Mouse (Mus musculus) spleen, adult 2 months (tissue): ENCODE data around the gene Olfr610. TPM values are rescaled to one million over a fixed set of nuclear protein-coding genes. Genes with fewer than 3 reads are reported as not detected.

ENCODE experiments used
- DNase-seq, 2 experiments: peaks; one replicate each; pipeline versions ENCODE4 v3.0.0 to v3.0.0-alpha.2; 2012 to 2021; ENCODE audit warnings: low spot score in 2 of 2, low read depth in 1 of 2
- H3K27ac ChIP-seq: fragments of 200-500 bp; 2 replicates; pipeline ENCODE4 v1.5.1; 2012; ENCODE audit warnings: low read length, inconsistent platforms; ENCODE audit not compliant: insufficient read depth
- H3K27me3 ChIP-seq: fragments of 200-500 bp; 2 replicates; pipeline ENCODE4 v1.6.1; 2012; ENCODE audit warnings: mild to moderate bottlenecking, moderate library complexity, low read length, inconsistent platforms; ENCODE audit not compliant: control insufficient read depth, insufficient read depth
- H3K36me3 ChIP-seq: fragments of 200-500 bp; 2 replicates; pipeline ENCODE4 v1.6.1; 2012; ENCODE audit warnings: mild to moderate bottlenecking, low read length, inconsistent platforms; ENCODE audit not compliant: control insufficient read depth, insufficient read depth
- H3K4me1 ChIP-seq: fragments of 200-500 bp; 2 replicates; pipeline ENCODE4 v1.6.1; 2011; ENCODE audit warnings: inconsistent platforms; ENCODE audit not compliant: control insufficient read depth, insufficient read depth, insufficient read length
- H3K4me3 ChIP-seq: fragments of 200-500 bp; 2 replicates; pipeline ENCODE4 v1.5.1; 2011; ENCODE audit warnings: mild to moderate bottlenecking, inconsistent platforms; ENCODE audit not compliant: insufficient read depth, insufficient read length; ENCODE audit errors: extremely low read depth
- CTCF ChIP-seq: fragments of 200-500 bp; IDR thresholded peaks from 2 replicates; pipeline ENCODE4 v1.5.1; 2011; ENCODE audit warnings: mild to moderate bottlenecking, inconsistent platforms; ENCODE audit not compliant: insufficient read depth, insufficient read length, insufficient replicate concordance; ENCODE audit errors: extremely low read depth
- POLR2A ChIP-seq: fragments of 200-500 bp; IDR thresholded peaks from 2 replicates; pipeline ENCODE4 v1.6.1; 2011; ENCODE audit warnings: low read depth, low read length, inconsistent platforms
- WGBS: fragments of 180-500 bp; shearing (Covaris S2); methylation state at CpG from one replicate; pipeline ENCODE4 v1.1.7; 2018; 5-methylcytosine and 5-hydroxymethylcytosine counted together
- polyA plus RNA-seq: library from polyadenylated mRNA; depleted of rRNA; stranded (reverse); fragments of >200 nt; gene quantifications from 2 replicates; pipeline ENCODE4 v1.2.3, GENCODE M21; 2012; rRNA removed

The Olfr610 gene
- polyA plus RNA-seq, 1 experiment, result not detected

GRCm38 (mm10) chr7:103469577-103469976 lies 42.3 kb downstream of the Olfr610 start, which contains the start of gene Olfr608:
Gene Olfr608, plus strand, starts transcription at chr7:103469877.
- TF ChIP-seq CTCF (no peak), POLR2A (no peak)
- Histone ChIP-seq H3K27ac (no peak within 1 kb of the TSS), H3K27me3 (no peaks in the 10 kb centered on the region), H3K4me1 (no peaks in the 10 kb centered on the region), H3K4me3 (no peak within 1 kb of the TSS), H3K36me3 (no peaks in the 10 kb centered on the region)
- no peak for DNase-seq

DNA sequence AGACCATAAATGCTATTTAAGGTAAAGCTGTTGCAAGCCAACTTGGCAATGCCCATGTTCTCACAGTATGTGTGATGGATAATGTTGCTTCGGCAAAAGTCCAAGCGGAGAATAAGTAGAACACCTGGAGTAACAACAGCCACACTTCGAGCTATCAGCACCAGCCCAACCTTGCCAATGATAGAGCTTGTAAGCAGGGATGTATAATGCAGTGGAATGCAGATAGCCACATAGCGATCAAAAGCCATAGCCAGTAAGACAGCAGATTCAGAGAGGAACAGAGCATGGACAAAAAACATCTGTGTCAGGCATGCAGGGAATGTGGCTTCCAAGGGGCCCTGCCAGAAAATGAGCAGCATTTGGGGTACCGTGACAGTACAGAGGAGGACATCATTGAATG lies 51.3 kb downstream of the Olfr610 start:
- H3K27me3 ChIP-seq, result no peaks in the 10 kb centered on the region
- no peak for DNase-seq
- no peaks in the 10 kb centered on the region for H3K4me1 ChIP-seq
- no peaks in the 10 kb centered on the region for H3K36me3 ChIP-seq
- no peak overlapping the region for H3K4me3 ChIP-seq
- TF ChIP-seq POLR2A (no peak), CTCF (no peak)
- WGBS, result 93% methylated on average over 5 of the region's 5 CpGs
- H3K27ac ChIP-seq, result no peak overlapping the region

Other genes starting within 250 kb of the Olfr610 start
- gene Olfr596, start 206.5 kb downstream of the Olfr610 start, polyA plus RNA-seq, result not detected in 2 replicates
- not detected in 2 replicates for gene Olfr597, start 195.8 kb downstream of the Olfr610 start, polyA plus RNA-seq
- not detected in 2 replicates for gene Olfr598, start 188.6 kb downstream of the Olfr610 start, polyA plus RNA-seq
- gene Olfr599, start 176.2 kb downstream of the Olfr610 start, polyA plus RNA-seq, result not detected in 2 replicates
- gene Olfr600, start 162.5 kb downstream of the Olfr610 start, polyA plus RNA-seq, result not detected in 2 replicates
- not detected in 2 replicates for gene Olfr601, start 149.5 kb downstream of the Olfr610 start, polyA plus RNA-seq
- not detected in 2 replicates for gene Olfr603, start 125.9 kb downstream of the Olfr610 start, polyA plus RNA-seq
- gene Usp17lc, start 97.0 kb downstream of the Olfr610 start, polyA plus RNA-seq, result not detected in 2 replicates
- not detected in 2 replicates for gene Olfr605, start 66.7 kb downstream of the Olfr610 start, polyA plus RNA-seq
- not detected in 2 replicates for gene Olfr606, start 63.1 kb downstream of the Olfr610 start, polyA plus RNA-seq
- gene Olfr607, start 48.0 kb downstream of the Olfr610 start, polyA plus RNA-seq, result not detected in 2 replicates
- not detected in 2 replicates for gene Olfr608, start 42.2 kb downstream of the Olfr610 start, polyA plus RNA-seq
- not detected in 2 replicates for gene Olfr609, start 14.1 kb downstream of the Olfr610 start, polyA plus RNA-seq
- not detected in 2 replicates for gene Olfr611, start 8.7 kb upstream of the Olfr610 start, polyA plus RNA-seq
- gene Olfr612, start 30.6 kb upstream of the Olfr610 start, polyA plus RNA-seq, result not detected in 2 replicates
- not detected in 2 replicates for gene Olfr613, start 36.0 kb upstream of the Olfr610 start, polyA plus RNA-seq
- not detected in 2 replicates for gene Olfr615, start 44.0 kb upstream of the Olfr610 start, polyA plus RNA-seq
- gene Olfr616, start 57.0 kb upstream of the Olfr610 start, polyA plus RNA-seq, result not detected in 2 replicates
- gene Olfr617, start 60.9 kb upstream of the Olfr610 start, polyA plus RNA-seq, result not detected in 2 replicates
- gene Olfr618, start 78.0 kb upstream of the Olfr610 start, polyA plus RNA-seq, result not detected in 2 replicates
- not detected in 2 replicates for gene Olfr619, start 88.5 kb upstream of the Olfr610 start, polyA plus RNA-seq
- not detected in 2 replicates for gene Olfr620, start 100.4 kb upstream of the Olfr610 start, polyA plus RNA-seq
- gene Olfr622, start 130.6 kb upstream of the Olfr610 start, polyA plus RNA-seq, result not detected in 2 replicates
- not detected in 2 replicates for gene Olfr623, start 151.6 kb upstream of the Olfr610 start, polyA plus RNA-seq
- gene Olfr624, start 159.1 kb upstream of the Olfr610 start, polyA plus RNA-seq, result not detected in 2 replicates
- gene Olfr625-ps1, start 170.6 kb upstream of the Olfr610 start, polyA plus RNA-seq, result not detected in 2 replicates
- gene Olfr243, start 202.5 kb upstream of the Olfr610 start, polyA plus RNA-seq, result not detected in 2 replicates
- not detected in 2 replicates for gene Olfr628, start 218.3 kb upstream of the Olfr610 start, polyA plus RNA-seq
- gene Olfr629, start 232.8 kb upstream of the Olfr610 start, polyA plus RNA-seq, result not detected in 2 replicates
- gene Olfr630, start 245.2 kb upstream of the Olfr610 start, polyA plus RNA-seq, result not detected in 2 replicates